Mouse (Mus musculus) megakaryocyte, adult 5-6 weeks (primary cell): ENCODE measurements around the gene Myo1g. TPM values are rescaled to one million over a fixed set of nuclear protein-coding genes. Genes with fewer than 3 reads are reported as not detected.

ENCODE experiments used
- ATAC-seq: 2 replicates; pipeline ENCODE4 v1.8.0; 2016; ENCODE audit warnings: mild to moderate bottlenecking, inconsistent platforms; ENCODE audit not compliant: poor library complexity, severe bottlenecking
- total RNA-seq, 2 experiments: library from RNA; stranded (forward) in 1 of 2; stranded (reverse) in 1 of 2; fragments of 153-499, 151-499 nt in 1 of 2; fragments of 221-1000, 200-1000 nt in 1 of 2; gene quantifications; 2 replicates each; pipeline versions ENCODE4 v1.2.3 to v1.2.4; 2015 to 2017

The Myo1g gene
- total RNA-seq, 2 experiments from 2014 or later, result 161 to 182 TPM

DNA sequence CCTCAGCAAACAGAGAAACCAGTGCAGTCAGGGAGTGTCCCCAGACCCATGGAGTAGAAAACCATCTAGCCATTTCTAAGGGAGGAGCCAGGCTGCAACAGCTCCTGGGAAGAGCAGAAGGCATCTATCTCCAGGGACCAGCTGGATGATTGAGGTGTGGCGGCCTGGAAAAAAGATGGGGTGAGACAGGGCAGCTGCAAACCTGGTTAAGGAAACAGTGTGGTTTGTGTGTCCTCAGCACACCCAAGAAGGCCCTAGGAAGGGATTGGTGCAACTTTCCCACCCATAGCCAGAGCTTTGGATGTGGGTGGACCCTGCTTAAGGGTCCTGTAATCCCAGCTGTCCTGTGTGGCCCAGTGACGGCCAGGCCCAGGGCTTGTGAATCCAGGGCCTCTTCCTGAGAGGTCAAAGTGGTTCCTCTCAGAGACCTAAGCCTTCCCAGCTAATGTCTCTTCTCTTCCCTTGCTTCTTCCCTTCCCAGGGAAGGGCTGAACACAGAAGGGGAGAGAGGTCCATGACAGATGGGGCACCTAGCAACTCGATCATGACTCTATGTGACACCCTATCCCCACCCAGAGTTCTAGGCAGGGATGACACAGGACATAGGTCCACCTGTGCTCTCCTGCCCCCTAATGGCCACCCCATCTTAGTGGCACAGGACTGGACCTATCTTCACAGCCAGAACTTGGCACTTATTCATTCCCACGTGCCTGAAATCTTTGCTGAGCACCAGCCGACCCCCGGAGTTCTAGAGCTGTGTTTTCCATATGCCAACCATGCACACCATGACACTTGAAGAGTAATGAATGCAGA lies 30.9 kb downstream of the Myo1g start:
- peak; percentile 98 for ATAC-seq

DNA sequence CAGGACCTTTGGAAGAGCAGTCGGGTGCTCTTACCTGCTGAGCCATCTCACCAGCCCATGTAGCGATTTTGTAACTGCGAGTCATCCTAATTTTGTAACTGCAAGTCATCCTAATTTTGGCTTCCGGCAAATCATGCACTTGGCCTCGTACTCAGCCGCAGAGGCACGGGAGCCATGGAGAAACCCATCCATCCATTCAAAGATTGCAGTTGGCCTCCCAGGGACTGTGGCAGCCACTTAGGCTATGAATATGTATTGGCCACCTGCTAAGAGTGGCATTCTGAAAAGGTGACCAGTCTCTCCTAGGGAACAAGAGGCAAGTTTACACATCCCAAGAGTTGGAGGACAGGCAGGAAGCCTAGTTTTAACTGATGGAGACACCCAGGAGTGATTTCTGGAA lies 31.5 kb downstream of the Myo1g start:
- no peak for ATAC-seq

DNA sequence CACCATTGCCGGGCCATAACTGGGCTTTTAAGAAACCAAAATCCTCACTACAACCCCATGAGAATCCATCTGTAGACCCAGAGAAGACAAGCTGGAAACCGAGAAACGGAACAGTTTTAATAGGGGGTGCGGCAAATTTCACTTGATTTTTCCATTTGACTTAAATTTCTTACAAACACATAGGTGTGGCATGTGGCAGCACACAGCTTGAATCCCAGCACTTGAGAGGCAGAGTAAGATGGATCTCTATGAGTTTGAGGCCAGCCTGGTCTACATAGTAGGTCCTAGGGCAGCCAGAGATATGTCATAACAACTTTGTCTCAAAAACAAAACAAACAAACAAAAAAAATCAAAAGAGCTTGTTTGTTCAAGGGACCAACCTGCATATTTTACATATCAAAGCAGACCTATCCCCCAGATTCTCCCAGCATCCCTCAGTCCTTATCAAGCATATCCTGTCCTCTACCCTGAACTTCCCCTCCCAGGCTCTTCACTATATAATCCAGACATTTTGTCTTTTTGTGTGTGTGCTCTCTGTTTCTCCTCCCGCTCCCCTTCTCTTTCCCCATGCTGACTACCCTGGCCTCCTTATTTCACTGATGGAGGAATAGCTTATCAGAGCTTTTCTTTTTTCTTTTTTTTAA lies 32.6 kb downstream of the Myo1g start:
- no peak for ATAC-seq

DNA sequence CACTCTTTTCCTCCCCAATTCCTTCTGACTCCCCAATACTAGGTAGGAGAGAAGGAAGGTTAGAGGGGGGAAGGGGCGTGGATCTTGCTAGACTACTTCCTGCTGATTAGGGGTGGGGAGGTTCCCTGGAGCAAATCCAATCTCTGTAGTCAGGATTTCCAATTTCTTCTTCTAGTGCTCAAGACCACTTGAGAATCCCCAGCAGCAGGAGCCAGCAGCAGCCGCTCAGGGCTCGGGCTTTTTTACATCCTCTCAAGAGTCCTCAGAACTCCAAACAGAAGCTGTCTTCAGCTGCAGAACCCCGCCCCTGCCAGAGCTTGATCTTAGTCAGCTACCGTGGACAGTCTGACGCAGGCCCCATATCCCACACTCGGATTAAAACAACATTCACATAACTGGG lies 33.3 kb downstream of the Myo1g start:
- ATAC-seq, result no peak

DNA sequence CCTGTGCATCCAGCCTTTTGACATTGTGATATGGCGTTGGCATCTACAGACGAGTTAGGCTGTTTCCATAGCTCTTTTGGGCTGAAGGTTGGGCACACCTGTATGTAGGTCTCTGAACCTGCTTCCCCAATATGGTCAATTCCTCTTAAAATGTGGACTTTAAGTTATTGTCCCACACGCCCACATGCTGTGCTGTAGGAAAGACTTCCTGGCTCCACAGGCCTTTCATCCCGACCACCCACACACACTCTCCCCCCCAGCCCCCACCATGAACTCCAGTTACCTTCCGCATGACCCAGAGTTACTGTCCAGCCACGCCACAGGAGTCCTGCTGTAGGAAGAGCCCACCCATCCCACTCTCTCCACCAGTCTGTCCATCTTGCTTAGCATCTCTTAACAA lies 33.8 kb downstream of the Myo1g start:
- no peak for ATAC-seq

DNA sequence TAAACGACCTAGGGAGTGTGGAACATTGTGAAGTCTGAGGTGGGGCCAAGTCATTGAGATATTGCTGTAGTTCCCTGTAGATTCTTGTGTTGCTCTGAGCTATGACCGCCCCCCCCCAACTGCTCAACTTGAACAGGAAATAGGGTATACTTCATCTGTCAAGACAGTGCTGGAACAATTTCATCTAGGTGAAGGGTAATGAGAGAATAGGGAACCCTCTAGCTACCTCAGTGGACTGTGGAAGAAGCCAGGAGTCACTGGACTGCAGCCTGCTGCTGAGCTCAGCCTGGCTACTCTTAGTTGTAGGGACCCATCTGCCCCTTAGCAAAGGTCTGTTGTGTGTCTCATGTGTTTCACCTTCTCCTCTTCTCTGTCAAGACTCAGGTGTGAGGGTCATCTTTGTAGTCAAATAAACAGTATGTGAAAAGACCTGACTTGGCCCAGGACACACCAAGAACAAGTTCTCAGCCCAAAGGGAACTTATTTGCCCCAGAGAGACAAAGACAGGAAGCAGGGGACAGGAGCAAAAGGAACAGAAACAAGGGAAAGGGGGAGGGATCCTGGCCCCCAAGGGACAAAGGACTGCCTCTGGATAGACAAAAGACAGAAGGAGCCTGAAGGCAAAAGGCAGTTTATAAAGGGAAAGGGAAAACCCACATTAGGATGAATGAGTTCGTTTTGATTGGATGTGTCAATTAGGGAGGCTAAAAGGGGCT lies 36.4 kb downstream of the Myo1g start:
- ATAC-seq, result peak; percentile 60

DNA sequence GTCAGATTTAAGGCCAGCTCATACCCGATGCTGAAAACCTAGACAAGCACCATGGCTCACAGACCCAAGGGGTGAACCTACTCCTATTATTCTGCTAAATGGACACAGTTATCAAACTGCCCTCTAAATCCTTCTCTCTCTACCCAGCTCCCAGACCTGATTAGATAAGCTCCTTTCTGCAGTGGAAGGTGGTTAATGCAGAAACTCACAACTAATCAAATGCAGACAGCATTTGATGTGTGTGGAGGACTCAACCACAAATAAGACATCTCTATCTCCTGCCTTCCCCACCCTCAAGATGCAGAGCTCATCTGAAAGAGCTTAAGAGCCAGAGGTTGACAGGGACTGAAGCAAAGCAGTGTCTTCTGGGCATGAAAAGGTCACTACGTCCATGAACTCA lies 37.7 kb downstream of the Myo1g start:
- ATAC-seq, result no peak

DNA sequence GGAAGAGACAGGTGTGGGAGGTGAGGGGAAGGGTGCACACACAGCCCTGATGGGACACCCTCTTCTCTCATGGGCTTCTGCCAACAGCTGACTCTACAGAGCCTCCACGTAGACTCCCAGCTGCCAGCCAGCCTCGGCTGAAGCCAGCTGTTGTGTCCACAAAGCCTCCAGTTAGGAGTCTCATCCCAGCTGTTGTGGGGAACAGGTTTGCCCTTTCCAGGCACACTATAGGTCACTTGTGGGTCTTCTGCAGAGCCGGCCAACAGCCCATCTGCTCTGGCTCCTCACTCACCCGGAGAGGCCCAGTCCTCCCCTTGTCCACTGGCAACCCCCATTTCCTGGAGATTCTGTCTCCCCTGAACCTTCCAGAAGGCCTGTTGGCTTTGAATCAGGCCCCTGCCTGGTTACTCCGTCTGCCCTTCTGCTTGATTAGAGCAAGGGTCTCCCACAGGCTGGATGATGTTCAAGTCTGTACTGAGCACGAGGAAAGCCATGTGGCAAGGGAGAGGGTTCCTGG lies 39.0 kb downstream of the Myo1g start:
- ATAC-seq, result no peak

DNA sequence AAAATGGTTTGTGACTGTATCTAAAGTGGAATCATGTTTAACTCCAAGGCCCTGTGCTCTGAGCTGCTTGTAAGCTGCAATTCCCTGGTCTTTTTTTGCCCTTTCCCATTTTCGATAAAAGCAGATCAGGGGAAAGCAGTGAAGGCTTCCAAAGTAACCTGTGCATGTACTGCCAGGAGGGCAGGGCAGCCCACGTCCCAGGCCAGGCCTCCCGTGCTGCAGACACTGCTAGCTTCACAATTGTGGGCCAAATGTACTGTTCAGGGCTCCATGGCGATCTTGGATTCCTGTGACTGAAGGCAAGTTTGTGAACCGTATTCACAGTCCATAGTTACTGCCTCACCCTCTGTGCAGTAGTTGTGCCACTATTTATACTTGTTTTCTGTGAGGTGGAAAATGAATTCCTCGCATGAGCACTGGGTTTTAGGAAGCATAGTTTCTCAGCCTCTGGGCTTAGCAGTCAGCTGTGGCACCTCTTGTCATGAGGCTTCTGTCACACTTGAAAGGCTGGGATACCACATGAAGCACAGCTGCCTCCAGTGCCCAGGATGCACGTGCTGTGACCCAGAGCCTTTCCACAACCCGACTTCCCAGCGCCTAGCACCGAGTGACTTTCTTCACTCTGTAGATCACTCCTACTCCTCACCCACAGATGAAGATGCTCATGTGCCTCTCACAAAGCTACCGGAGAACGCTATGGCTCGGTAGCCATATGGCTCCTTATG lies 39.9 kb downstream of the Myo1g start:
- ATAC-seq, result no peak

DNA sequence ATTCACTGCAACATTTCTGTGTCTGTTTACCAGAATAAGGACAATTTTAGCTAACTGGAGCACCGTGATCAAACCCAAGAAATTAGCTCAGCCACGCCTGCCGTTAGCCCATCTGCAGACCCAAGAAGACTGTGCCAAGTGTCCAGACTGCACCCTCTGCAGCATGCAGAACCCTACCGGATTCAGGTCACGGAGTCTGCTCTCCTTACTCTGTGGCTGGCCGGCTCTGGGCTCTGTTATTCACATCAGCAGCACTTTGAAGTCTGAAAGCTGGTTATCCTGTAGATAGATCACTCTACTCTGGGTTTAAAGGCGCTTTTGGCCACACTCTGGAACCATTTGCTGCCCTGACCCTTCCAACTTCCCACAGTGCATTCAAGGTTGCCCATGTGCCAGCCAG lies 40.6 kb downstream of the Myo1g start:
- ATAC-seq, result no peak

DNA sequence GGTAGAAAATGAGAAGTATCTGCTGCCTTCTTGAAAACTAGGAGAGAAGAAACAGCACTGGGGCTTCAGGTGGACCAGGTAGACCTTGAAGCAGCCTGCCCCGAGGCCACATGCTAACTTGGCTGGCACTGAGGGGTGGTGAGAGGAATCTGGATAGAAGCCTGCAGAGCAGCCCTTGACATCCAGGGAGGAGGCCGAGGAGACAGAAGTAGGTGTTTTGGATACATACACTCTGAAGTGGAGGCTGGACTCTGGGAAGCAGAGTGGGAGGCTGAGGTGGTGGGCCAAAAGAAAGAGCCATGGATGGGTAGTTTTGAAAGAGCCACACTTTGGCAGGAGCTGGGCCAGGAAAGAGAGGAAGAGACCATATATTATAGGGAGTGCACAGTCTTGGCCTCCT lies 41.5 kb downstream of the Myo1g start:
- no peak for ATAC-seq

DNA sequence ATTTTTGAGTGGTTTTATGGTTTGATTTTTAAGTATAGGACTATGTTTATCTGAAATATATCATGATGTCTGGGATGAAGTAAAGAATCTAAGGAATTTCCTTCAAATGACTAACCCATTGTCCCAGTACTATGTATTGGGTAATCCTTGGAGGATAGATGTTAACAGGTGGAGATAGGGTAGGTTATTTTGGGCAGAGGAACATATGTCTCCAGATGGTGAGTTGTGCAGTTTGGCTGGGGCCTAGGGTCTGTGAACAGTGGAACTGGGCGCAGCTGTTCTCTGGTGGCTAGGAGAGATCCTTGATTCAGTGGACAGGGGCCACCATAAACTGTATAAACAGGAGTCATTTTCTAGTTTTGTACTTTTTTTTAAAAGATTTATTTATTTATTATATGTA lies 43.4 kb downstream of the Myo1g start:
- no peak for ATAC-seq

DNA sequence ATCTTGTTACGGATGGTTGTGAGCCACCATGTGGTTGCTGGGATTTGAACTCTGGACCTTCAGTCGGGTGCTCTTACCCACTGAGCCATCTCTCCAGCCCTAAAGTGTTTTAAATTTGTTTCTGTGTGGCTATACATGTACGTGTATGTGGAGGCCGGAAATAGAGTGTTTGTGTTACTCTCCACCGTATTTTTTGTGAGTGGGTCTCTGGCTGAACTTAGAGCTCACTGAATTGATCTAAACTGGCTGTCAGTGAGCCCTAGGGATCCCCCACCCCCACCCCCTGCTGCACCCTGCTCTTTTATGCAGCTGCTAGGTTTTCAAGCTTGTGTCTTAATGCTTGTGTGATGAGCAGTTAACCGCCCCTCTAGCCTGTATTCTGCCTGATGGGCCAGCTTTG lies 43.9 kb downstream of the Myo1g start:
- no peak for ATAC-seq

DNA sequence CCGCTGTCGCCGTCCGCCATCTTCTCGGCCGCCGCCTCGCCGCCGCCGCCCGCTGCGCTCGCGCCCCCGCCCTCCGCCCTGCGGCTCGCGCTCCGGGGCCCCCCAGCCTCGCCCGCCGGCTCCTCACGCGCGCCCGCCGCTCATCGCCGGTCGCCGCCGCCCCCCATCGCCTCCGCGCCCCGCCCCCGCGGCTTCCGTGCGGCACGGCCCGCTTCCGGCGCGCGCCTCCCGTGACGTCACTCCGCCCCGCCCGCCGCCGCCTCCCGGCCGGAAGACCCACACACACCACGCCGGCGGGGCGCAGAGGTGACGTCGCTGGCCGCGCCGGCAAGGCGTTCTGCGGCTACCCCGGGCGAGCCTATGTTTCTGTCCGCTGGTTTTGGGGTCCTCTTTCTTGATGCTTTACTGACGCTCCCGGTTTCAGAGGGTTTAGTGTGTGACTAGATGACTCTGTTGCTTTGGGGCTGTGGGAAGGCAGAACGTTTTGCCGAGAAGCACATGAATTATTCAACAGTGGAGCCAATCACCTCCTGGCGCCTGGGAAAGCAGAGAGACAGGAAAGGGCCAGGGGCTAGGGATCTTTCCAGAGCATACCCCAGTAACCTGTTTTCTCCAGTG lies 44.8 kb downstream of the Myo1g start, which contains the start of gene Purb:
Gene Purb (minus strand): TSS at position 51 of the 618 bp plus-strand sequence.
- peak; percentile 93 for ATAC-seq

DNA sequence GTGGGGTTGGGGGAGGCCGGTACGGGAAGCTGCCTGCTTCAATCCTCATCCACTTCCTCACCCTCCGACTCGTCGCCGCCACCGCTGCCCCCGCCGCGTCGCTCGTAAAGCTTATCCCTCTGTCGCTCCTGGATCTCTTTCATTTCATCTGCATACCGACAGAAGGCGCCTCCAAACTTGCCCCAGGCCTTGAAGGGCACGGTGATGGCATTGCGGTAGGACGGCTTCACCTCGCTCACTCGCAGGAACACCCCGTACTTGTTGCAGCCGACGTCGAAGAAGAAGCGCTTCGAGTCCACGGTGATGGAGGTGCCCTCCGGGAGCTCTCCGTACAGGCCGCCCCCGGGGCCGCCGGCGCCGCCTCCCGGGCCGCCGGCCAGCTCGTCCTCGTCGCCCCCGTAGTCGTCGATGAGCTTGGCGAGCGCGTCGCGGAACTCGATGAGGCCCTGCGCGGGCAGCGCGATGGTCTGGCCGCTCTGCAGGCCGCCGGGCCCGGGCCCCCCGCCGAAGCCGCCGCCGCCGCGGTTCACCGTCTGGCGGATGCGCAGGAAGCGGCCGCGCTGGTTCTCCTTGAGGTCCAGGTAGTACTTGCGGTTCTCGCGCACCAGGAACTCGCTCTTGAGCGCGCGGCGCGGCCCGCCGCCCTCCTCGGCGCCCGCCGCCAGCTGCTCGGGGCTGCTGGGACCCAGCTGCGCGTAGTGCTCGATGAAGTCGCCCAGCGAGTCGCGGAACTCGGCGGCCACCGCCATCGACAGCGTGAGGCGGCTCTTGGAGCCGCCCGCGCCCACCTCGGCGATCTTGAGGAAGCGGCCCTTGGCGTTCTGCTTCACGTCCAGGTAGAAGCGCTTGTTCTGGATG lies 45.7 kb downstream of the Myo1g start:
- ATAC-seq, result peak; percentile 39

DNA sequence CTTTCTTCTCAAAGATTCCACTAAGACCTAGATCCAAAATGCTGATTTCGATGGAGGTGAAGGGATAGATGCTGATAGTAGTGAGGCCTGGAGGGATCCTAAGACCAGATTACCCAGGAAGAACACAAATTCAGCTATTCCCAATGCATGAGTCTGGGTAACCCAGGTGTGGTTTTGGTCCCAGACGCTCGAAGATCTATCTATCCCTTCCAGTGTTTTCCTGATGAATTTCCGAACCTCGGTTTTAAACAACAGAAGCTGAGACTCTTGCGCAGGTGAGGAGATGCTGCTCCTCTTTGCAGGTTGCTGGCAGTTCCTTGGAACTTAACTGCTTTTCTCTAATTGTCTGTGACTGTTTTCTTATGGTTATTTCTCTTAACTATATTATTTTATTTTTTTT lies 46.4 kb downstream of the Myo1g start:
- no peak for ATAC-seq

DNA sequence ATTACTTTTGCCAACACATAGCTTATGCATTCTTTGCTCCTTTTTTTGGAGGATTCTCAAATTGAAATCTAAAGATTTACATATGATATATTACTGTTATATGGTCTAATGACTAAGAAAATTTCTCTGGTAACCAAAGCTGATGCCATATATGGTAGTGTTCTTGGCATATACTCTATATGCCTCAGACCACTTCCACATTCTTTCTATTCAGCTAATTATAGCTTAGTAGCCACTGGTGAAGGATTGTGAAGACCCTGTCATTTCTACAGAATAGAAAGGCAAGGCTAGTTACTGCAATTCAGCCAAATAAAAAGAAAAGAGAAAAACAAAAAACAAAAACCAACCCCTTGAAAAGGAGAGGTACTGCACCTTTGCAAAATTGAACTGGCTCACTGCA lies 48.7 kb downstream of the Myo1g start:
- no peak for ATAC-seq

DNA sequence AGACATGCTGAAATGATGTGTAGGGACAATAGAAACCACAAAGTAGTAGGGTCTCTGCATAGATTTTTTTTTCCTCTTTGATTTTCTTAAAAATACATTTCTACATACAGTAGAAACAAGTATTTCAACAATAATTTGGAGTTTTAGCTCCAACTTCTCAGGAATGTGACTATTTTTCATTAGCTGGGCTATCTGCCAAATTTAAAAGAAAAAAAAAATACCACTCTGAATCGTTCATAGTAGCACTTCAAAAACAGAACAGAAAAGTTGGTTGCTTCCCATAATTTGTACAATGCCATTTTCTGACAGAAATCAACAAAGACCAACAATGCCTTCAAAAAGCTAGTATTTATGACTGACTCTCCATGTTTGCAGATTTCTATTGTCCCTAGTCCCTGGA lies 49.3 kb downstream of the Myo1g start:
- ATAC-seq, result no peak

DNA sequence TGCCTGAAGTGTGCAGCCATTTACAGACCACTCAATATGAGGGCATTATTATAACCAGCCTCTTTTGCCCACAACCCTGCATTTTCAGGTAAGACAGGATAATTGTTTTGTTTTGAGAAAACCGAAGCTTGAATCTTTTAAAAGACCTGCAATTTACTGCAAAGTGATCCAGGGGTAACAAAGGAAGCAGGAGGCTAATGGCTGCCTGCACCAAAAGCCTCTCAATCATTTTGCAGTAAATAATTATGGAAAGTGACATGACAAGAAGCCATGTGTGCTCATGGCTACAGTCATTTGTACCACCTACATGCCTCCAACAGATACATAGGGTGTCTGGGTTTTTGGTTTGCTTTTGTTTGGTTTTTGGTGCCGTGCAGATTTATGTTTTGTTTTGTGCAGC lies 49.7 kb downstream of the Myo1g start:
- ATAC-seq, result no peak

DNA sequence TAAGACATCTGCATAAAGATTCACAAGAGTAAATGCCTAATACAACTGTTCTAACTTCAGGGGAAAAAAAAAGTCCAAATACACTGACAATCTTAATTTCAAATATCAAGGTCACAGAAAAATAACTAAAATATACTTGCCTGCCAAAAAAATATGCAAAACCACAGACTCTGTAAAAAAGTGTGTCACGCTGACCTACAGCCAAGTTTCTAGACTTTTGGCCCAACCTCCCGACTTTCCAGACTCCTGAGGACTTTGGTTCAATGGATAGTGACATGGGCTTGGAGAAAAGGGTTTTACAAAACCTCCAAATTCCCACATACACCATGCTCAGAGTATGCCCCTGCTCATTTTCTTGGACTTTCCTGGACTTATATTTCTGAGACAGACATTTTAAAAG lies 52.2 kb downstream of the Myo1g start:
- no peak for ATAC-seq
